Mouse (Mus musculus) brown adipose tissue, adult 24 weeks (tissue): ENCODE data around the gene Psmb5. TPM values are rescaled to one million over a fixed set of nuclear protein-coding genes. Genes with fewer than 3 reads are reported as not detected.
"Not testable (repeated sequence)": the region's sequence is repeated elsewhere in the genome, so short reads cannot be mapped to it uniquely, and the experiment has no call there.

ENCODE experiments used
- H3K27ac ChIP-seq: fragments of 200-500 bp; replicated peaks from 2 replicates; pipeline ENCODE4 v1.5.1; 2012; ENCODE audit warnings: low read depth, mild to moderate bottlenecking, low read length
- H3K4me1 ChIP-seq: fragments of 200-500 bp; 2 replicates; pipeline ENCODE4 v1.6.1; 2012; ENCODE audit warnings: low read length, mixed read lengths; ENCODE audit not compliant: control insufficient read depth, insufficient read depth, insufficient read length
- H3K4me3 ChIP-seq: fragments of 200-500 bp; 2 replicates; pipeline ENCODE4 v1.5.1; 2012; ENCODE audit warnings: low read depth, mild to moderate bottlenecking, low read length, moderate library complexity; ENCODE audit not compliant: insufficient read depth
- polyA plus RNA-seq: library from polyadenylated mRNA; stranded (reverse); fragments of >200 nt; gene quantifications from 2 replicates; pipeline ENCODE4 v1.2.4, GENCODE M21; 2012; ENCODE audit not compliant: missing spikeins, insufficient read depth, insufficient read length

The Psmb5 gene
- polyA plus RNA-seq, 1 experiment = 231 TPM

DNA sequence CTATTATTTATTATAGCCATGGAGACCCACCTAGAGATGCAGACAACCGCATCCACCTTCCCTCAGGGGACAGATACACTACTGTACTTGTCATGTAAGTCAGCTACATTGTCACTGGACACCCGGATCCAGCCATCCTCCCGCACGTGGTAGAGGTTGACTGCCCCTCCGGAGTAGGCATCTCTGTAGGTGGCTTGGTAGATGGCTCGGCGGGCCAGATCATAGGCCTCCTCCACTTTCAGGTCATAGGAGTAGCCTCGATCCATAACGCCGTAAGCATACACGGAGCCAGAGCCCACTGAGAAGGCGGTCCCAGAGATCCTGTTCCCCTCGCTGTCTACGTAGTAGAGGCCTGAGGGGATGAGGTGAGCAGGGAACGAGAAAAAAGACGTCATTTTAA lies 3.7 kb downstream of the Psmb5 start:
- H3K27ac ChIP-seq = not testable (repeated sequence)

DNA sequence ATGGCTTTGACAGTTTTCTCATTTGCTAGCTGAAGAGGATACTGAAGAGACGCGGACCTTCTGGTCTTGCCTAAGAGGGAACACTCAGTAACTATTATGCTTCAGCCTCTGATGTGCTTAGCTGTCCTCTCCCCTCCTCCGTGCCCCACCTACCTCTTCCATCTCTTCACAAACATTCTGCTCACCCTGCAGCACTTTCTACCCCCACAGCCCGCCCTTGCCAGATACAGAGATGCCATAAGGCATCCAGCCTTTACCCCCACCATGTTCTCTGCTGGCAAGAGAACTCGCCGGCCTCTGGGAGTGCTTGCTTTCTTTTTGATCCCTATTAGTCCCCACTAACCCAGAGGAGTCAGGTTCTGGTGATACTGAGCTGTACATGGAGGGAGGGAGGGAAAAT lies 7.2 kb downstream of the Psmb5 start:
- Histone ChIP-seq H3K4me1 (0 out of 2 replicates have a peak, but pooled peaks cover 2% of the 10 kb centered on the region), H3K27ac (no peak overlapping the region), H3K4me3 (no peak overlapping the region)

More for the DNA sequence above, 3.7 kb downstream of the Psmb5 start:
- not testable (repeated sequence) for H3K4me1 ChIP-seq, H3K4me3 ChIP-seq

DNA sequence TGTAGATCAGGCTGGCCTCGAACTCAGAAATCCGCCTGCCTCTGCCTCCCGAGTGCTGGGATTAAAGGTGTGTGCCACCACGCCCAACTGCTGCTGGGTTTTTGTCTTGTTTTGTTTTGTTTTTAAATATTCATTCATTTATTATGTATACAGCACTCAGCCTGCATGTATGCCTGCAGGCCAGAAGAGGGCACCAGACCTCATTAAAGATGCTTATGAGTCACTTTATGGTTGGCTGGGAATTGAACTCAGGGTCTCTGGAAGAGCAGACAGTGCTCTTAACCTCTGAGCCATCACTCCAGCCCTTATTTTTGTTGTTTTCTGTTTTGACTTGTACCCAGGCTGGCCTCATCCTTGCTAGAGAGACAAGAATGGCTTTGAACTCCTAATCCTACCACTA lies 7.9 kb downstream of the Psmb5 start:
- Histone ChIP-seq H3K27ac (no peak overlapping the region), H3K4me1 (0 out of 2 replicates have a peak, but pooled peaks cover 2% of the 10 kb centered on the region), H3K4me3 (no peak overlapping the region)

DNA sequence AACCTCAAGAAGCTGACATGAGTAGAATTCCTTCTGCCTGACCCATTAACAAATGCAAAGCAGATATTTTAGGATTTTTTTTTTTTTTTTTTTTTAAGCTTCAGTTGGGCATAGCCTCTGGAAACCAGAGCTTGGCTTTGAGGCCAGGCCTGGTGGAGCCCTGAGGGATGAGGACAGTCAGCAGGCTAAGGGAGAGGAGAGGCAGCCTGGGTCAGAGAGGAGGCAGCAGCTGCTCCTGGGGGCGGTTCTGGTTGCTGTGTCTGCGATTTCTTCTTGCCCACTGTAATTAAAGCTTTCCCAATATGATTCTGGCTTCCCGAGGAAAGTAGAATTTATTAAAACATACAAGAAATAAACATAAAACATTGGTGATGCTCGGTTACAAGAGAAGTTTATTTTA lies 8.6 kb downstream of the Psmb5 start:
- Histone ChIP-seq H3K4me3 (no peak overlapping the region), H3K27ac (no peak overlapping the region), H3K4me1 (0 out of 2 replicates have a peak, but pooled peaks cover 2% of the 10 kb centered on the region)

DNA sequence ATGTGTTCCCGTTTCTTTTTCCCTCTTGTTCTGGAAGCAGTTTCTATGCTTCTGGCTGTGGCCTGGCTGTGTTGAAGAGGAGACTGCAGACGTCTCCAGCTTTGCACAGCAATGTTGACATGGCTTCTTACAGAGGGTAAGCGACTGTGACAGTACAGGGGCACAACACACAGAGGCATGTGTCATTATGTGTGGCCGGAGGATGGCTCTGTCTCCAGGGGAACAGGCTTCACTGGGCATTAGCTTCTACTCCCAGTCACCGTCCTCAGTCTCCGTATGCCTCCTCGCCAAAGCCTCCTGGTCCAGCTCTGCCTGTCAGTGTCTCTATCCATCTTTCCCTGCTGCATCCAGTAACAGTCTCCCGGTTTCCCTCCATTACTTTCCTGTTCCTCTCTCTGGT lies 10.6 kb downstream of the Psmb5 start:
- H3K4me3 ChIP-seq = no peak overlapping the region
- 0 out of 2 replicates have a peak, but pooled peaks cover 2% of the 10 kb centered on the region for H3K4me1 ChIP-seq
- H3K27ac ChIP-seq = no peak overlapping the region

DNA sequence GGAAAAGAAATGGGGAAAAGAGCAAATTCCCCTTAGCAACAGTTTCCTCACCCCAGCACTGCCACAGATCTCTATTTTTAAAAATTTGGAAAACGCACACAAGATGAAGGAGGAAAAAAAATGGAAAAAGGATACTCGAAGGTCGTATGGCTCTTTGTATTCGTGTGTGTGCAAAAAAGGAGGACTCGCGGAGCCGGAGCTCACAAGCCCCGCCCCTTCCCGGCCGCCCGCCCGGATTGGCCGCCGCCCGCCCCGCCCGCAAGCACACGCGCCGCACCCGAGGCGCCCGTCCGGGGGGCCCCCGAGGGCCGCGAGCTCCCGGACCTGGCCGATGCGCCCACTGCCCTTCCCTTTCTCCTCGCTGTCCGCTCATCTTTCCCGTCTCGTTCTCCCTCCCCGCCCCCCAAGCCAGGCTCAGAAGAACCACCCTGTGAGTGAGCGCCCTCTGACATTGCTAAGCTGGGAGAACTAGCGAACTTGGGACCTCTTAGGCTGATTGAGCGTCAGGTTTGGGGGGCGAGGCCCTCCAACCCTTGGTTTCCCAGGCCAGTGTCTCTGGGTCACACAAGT lies 12.0 kb downstream of the Psmb5 start, which contains the start of gene 4931414P19Rik:
TSS of gene 4931414P19Rik (minus strand) at position 242 of the 570 bp plus-strand sequence.
- 0 out of 2 replicates have a peak, but pooled peaks cover 2% of the 10 kb centered on the region for H3K4me1 ChIP-seq
- peak within 1 kb of the TSS; percentile 87 for H3K4me3 ChIP-seq
- H3K27ac ChIP-seq = peak within 1 kb of the TSS; percentile 64

DNA sequence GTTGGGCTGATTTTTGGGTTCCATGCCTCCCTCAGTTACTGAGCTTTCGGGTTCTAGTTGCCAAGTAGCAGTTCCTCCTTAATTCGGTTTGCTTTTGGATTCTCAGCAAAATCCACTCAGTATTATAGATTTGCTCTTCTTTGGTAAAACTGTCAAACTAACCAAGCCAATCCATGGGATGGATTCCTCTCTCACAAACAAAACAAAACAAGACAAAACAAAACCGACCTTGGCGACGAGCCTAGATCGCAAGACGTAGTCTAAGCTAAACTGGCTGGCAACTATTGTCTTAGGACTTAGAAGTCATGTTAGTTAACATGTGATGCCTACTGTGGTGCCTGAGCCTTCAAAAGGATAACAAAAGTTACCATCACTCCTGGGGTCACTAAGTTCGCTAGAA lies 14.1 kb downstream of the Psmb5 start:
- Histone ChIP-seq H3K27ac (peak overlapping the region; percentile 95), H3K4me3 (peak overlapping the region; percentile 60), H3K4me1 (0 out of 2 replicates have a peak, but pooled peaks cover 2% of the 10 kb centered on the region)

DNA sequence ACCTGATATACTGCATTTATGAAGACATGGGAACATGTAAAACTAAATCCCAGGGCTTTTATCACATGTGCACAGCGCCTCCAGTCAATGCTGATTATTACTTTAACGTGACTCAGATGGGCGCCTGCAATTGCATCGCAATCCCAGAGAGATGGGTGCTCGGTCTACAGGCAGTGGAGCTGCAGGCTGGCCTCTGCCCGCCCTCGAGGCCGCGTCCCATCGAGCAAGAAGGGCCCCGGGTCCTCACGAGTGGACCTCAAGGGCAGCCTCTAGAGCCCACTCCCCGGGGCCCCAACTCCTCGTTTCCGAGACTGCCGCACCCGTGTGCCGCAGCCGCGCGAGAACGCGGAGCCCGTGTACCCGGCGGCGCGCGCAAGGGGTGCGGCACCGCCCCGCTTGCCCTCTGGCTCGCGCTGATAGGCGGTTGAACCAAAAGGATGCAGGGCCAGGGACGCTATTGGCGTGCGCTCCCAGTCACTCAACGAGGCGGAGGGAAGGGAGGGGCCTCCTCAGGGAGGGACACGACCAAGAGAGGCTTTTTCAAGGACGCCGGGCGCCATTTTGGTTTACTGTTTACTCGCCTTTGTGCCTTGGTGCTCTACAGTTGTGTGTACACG lies 14.7 kb downstream of the Psmb5 start:
- Histone ChIP-seq H3K4me3 (peak overlapping the region; percentile 78), H3K27ac (peak overlapping the region; percentile 95), H3K4me1 (0 out of 2 replicates have a peak, but pooled peaks cover 2% of the 10 kb centered on the region)

DNA sequence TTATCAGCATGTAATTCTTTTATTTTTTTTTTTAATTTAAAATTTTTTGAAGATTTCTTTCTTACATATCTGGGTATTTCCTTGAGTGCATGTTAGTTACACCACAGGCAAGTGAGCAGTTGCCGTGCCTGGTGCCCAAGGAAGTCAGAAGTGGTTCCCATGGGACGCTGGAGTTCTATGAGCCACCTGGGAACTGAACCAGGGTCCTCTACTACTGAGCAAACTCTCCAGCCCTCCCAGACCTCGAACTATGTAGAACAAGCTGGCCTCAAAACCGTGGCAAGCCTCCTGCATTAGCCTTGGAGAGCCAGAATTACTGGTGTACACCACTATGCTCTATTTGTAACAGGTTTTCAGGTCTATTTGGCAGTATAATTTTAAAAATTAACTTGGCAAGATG lies 15.2 kb downstream of the Psmb5 start:
- H3K4me3 ChIP-seq = peak overlapping the region; percentile 78
- H3K4me1 ChIP-seq = 0 out of 2 replicates have a peak, but pooled peaks cover 2% of the 10 kb centered on the region
- H3K27ac ChIP-seq = no peak overlapping the region

DNA sequence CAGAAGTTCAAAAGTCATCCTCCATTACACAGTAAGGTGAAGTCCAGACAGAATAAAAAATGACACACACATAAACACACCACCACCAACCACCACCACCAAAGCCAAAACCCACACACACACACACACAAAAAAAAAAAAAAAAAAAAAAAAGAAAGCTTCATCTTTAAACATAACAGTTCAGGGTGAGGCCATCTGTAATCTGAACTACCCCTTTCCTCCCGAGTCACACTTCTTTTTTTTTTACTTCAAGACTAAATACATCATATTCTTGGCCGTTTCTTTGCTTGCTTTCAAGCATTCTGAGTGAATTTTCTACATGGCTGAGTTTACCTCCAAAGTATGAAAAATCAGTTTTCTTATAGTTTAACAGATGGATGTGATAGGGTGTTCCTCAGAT lies 16.2 kb downstream of the Psmb5 start:
- 0 out of 2 replicates have a peak, but pooled peaks cover 2% of the 10 kb centered on the region for H3K4me1 ChIP-seq
- no peak overlapping the region for H3K27ac ChIP-seq
- no peak overlapping the region for H3K4me3 ChIP-seq

DNA sequence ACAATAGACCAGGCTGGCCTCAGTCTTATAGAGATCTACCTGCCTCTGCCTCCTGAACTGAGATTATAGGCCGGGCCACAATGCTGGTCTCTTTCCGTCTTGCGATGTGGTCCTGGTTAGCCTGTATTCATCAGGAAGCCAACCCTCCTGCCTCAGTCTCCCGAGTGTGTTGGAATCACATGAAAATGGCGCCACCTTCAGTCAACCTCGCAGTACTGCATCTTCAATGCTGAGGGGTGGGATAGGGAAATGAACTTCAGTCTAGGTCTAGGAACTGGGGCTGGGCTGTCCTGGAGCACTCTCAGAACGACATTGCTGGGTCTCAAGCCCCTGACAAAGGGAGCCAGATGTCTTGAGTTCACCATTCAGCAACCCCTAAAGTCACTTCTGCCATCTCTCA lies 20.7 kb downstream of the Psmb5 start:
- Histone ChIP-seq H3K4me1 (no peaks in the 10 kb centered on the region), H3K27ac (no peak overlapping the region)

DNA sequence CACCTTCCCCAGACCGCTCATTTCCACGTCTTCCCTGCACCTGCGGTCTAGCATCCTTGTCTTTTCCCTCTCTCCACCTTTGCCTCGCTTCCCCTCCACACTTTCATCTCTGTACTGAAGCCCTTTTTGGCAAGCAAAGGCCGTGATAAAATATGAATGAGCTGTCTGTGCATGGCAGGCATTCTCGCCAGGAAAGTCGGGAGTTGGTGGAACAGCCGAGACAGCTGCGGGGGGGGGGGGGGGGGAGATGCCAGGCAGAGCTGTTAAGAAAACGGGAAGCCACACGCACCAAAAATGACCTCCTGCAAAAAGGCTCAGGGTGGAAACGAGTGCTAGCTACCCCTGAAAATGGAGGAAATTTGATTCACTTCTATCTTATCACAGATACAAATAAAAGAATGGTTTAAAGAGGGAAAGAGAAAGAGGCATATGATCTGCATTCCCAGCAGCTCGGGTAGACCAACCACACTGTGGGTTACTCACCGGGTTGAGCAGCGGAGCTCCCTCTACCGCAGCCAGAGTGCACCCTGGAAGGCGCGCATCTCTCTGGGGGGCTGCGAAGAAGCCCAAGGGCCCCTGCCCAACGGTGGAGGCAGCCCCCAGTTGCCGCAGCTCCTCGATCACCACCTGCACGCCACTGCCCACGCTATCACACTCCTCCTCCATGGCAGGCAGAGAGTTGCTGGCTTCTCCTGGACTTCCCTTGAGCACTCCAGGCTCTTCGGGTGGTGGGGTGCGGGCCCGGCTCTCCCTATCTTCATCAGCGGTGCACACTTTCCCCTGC lies 23.0 kb downstream of the Psmb5 start:
- Histone ChIP-seq H3K4me1 (0 out of 2 replicates have a peak, but pooled peaks cover 2% of the 10 kb centered on the region), H3K27ac (no peak overlapping the region), H3K4me3 (no peak overlapping the region)

More for the DNA sequence above, 20.7 kb downstream of the Psmb5 start:
- H3K4me3 ChIP-seq = no peak overlapping the region

DNA sequence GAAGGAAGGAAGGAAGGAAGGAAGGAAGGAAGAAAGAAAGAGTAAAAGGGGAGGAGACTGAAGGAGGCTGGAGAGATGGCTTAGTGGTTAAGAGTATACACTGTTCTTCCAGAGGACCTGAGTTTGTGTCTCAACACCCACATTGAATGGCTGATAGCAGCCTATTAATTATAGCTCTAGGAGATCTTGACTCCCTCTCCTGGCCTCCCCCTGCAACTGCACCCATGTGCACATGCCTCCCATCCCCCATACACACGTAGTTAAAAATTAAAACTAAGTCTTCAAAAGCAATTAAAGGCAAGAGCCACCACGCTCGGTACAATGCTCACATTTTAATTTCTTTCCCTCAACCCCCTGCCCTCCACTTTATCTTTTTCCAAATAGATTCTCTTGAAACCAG lies 23.8 kb downstream of the Psmb5 start:
- no peak overlapping the region for H3K4me3 ChIP-seq
- no peak overlapping the region for H3K27ac ChIP-seq
- 0 out of 2 replicates have a peak, but pooled peaks cover 2% of the 10 kb centered on the region for H3K4me1 ChIP-seq

DNA sequence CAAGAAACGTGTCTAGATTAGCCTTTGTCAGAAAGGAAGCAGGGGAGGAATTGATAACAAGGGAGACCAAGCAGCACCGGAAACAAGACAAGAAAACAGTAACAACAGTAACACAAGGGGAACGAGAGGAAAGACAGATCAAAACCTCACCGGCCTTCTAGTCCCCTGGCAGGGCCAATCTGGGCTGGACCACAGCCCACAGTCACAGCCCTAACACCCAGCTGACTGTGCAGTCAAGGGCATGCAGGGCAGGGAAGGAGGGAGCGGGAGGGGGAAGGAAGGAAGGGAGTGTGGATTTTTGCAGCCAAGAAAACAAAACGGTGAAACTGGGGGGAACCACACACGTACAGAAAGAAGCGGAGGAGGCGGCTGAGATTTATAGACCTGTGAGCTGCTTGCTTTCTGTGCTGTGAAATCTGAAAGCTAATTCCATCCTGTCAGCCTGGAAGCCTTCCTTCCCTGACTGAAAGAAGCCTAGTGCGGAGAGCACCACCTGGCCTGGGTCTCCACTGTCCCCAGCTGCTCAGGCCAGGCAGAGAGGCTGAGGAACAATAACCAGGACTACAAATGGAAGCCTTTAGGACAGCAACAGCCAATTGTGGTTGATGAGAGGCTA lies 25.4 kb downstream of the Psmb5 start:
- H3K4me3 ChIP-seq = no peak overlapping the region
- 0 out of 2 replicates have a peak, but pooled peaks cover 2% of the 10 kb centered on the region for H3K4me1 ChIP-seq
- H3K27ac ChIP-seq = no peak overlapping the region; the same call in 1 of the 2 replicates

DNA sequence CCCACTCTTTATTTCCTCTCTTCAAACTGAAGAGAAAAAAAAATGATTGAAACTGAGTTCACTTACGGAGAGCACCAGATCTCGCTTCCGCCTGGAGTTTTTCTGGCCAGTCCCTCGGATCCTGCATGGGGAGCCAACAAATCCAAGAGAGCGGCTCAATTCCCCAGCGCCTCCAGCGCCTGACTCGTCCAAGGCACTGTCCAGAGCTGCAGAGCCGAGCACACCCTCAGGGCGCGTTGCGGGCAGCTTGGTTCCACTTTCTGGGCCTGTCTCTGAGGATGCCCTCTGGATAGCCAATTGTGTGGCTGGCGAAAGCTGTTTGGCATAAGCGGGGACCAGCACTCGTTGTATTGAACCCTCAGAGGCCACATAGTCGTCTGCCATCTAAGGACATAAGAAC lies 26.8 kb downstream of the Psmb5 start:
- no peak overlapping the region for H3K27ac ChIP-seq
- no peak overlapping the region for H3K4me3 ChIP-seq

More for the DNA sequence above, 26.8 kb downstream of the Psmb5 start:
- 0 out of 2 replicates have a peak, but pooled peaks cover 2% of the 10 kb centered on the region for H3K4me1 ChIP-seq
